Mouse (Mus musculus) hindbrain, embryonic 11.5 days (tissue): ENCODE measurements at regions not wholly inside any gene's neighbourhood (a gene's known extent, or its start where the extent isn't known, plus 50 kb on each side); places are given as distances from the start of the nearest gene placed in this dataset.

Source experiments
- ATAC-seq: fragments of 200-750 bp; cut with Nextera tagmentation; 2 replicates; pipeline ENCODE4 v1.8.0; 2017; ENCODE audit warnings: mild to moderate bottlenecking, moderate TSS enrichment, moderate library complexity; ENCODE audit not compliant: low FRiP score
- DNase-seq: peaks from one replicate; pipeline ENCODE4 v3.0.0-alpha.2; 2015; ENCODE audit warnings: low spot score
- H3K27ac ChIP-seq: fragments of 300-500 bp; sonication (generic); 2 replicates; pipeline ENCODE4 v1.5.1; 2014; ENCODE audit warnings: mild to moderate bottlenecking, low read depth, low read length
- H3K27me3 ChIP-seq: fragments of 300-500 bp; sonication (generic); 2 replicates; pipeline ENCODE4 v1.6.1; 2014; ENCODE audit warnings: mild to moderate bottlenecking, low read length, moderate library complexity, mixed read lengths; ENCODE audit not compliant: control insufficient read depth, insufficient read depth
- H3K36me3 ChIP-seq: fragments of 300-500 bp; sonication (generic); 2 replicates; pipeline ENCODE4 v1.6.1; 2014; ENCODE audit warnings: mild to moderate bottlenecking, low read length, moderate library complexity, mixed read lengths; ENCODE audit not compliant: control insufficient read depth, insufficient read depth
- H3K4me1 ChIP-seq: fragments of 300-500 bp; sonication (generic); replicated peaks from 2 replicates; pipeline ENCODE4 v1.6.1; 2014; ENCODE audit warnings: low read length, mixed read lengths; ENCODE audit not compliant: control insufficient read depth, insufficient read depth
- H3K4me2 ChIP-seq: fragments of 300-500 bp; sonication (generic); replicated peaks from 2 replicates; pipeline ENCODE4 v1.6.1; 2014; ENCODE audit warnings: mild to moderate bottlenecking, low read depth, low read length
- H3K4me3 ChIP-seq: fragments of 300-500 bp; sonication (generic); 2 replicates; pipeline ENCODE4 v1.5.1; 2014; ENCODE audit warnings: low read depth, low read length
- H3K9ac ChIP-seq: fragments of 300-500 bp; sonication (generic); 2 replicates; pipeline ENCODE4 v1.6.1; 2014; ENCODE audit warnings: low read depth, low read length
- H3K9me3 ChIP-seq: fragments of 300-500 bp; sonication (generic); 2 replicates; pipeline ENCODE4 v1.6.1; 2016; ENCODE audit warnings: low read length; ENCODE audit not compliant: control insufficient read depth
- WGBS: fragments of 180-500 bp; shearing (Covaris S2); extraction: QIAGEN DNeasy Blood & Tissue Kit; methylation state at CpG from one replicate; pipeline ENCODE4 v1.1.7; 2014; 5-methylcytosine and 5-hydroxymethylcytosine counted together

DNA sequence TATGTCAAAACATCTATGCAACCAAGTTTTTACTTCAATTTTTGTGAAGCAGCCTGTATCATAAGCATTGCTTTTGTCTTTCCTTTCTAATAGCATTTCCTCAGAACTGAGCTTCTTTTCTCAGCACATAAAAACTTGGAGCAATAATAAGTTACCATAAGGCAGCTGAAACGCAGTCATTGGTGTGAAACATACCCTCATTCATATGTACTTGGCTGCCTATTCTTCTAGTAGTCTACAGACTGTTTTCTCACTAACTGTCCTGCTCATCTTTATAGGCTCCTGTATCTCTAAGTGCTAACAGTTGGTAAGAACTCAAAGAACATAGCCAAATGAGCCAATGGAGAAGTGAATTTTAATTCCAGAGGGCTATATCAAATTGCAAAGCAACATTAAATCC is 454.6 kb upstream of the Ptprd start:
- ATAC-seq, result no peak
- Histone ChIP-seq H3K4me3 (no peak overlapping the region), H3K27ac (no peak overlapping the region), H3K9me3 (no peaks in the 10 kb centered on the region), H3K36me3 (no peaks in the 10 kb centered on the region), H3K4me1 (no peaks in the 10 kb centered on the region), H3K9ac (no peak overlapping the region), H3K4me2 (no peak overlapping the region), H3K27me3 (no peaks in the 10 kb centered on the region)
- DNase-seq, result no peak
- WGBS, result 76% methylated on average over 1 of the region's 1 CpGs

DNA sequence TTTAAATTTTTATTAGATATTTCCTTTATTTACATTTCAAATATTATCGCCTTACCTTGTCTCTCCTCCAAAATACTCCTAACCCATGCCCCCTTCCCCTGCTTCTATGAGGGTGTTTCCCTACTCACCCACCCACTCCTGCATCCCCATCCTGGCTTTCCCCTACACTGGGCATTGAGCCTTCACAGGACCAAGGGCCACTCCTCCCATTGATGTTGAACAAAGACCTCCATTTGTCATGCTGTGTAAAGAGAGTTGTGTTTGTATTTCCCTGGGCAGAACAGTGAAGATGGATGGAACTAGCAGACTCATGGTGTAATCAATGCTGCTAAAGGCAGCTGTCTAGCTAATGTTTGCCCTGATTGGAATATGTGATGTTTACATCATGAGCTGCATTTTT is 431.0 kb upstream of the Ptprd start:
- no peak overlapping the region for H3K9ac ChIP-seq
- no peak overlapping the region for H3K4me3 ChIP-seq
- DNase-seq (peak; percentile 26), ATAC-seq (peak; percentile 86)
- no peak overlapping the region for H3K4me2 ChIP-seq
- no peaks in the 10 kb centered on the region for H3K27me3 ChIP-seq
- peaks cover 3% of the 10 kb centered on the region; the same call in 1 of the 2 replicates for H3K4me1 ChIP-seq
- no peaks in the 10 kb centered on the region for H3K9me3 ChIP-seq
- no peak overlapping the region for H3K27ac ChIP-seq
- 65% methylated on average over 1 of the region's 1 CpGs for WGBS
- no peaks in the 10 kb centered on the region for H3K36me3 ChIP-seq

DNA sequence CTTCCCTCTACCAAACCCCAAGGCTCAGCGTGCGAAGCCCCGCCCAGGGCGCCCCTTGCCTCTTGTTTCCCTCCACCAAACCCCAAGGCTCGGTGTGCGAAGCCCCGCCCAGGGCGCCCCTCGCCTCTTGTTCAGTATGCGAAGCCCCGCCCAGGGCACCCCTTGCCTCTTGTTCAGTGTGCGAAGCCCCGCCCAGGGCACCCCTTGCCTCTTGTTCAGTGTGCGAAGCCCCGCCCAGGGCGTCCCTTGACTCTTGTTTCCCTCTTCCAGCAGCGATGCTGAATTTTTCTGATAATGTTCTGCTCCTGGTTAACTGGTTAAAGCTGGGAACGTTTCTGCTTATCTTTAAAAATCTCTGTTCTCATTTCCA is 394.7 kb upstream of the Ptprd start:
- Histone ChIP-seq H3K4me1 (no peaks in the 10 kb centered on the region), H3K36me3 (no peaks in the 10 kb centered on the region), H3K4me3 (peak overlapping the region; percentile 13; the same call in 1 of the 2 replicates), H3K9me3 (no peaks in the 10 kb centered on the region), H3K9ac (no peak overlapping the region; the same call in 1 of the 2 replicates), H3K27ac (no peak overlapping the region), H3K4me2 (peak overlapping the region; percentile 46), H3K27me3 (no peaks in the 10 kb centered on the region)
- ATAC-seq (peak; percentile 89), DNase-seq (peak; percentile 34)
- WGBS, result 13% methylated on average over 18 of the region's 18 CpGs

DNA sequence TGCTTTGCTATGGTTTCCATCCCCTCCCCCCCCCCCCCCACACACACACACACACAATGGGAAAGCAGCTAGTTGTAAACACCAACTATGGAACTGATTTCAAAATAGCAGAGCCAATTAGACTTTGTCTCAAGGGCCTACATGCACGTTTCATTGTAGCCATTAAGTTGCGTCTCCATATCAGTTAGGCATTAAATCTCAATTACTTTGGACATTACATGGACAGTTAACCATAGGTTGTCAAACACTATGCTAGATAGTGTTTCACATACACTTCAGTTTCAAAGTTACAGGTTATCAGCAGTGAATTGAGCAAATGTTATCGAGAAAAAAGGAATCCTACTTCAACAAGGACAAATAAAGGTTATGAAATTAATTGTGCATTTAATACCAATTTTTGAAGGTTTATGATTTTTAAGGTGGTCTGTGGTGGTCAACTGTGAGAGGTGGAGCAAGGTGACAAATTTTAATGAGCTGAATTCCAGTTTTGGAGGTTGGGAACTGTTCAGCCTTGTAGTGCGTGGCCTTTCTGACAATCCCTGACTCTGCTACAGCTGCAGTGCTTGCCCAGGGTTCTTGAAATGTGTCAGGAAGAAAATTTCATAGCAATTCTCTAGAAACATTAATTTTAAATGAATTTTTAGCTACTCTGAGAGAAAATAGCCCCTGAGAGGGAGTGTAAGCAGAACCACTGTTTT is 394.2 kb upstream of the Ptprd start:
- no peaks in the 10 kb centered on the region for H3K9me3 ChIP-seq
- H3K4me2 ChIP-seq, result peak overlapping the region; percentile 46
- DNase-seq, result no peak
- peak overlapping the region; percentile 13; the same call in 1 of the 2 replicates for H3K4me3 ChIP-seq
- H3K9ac ChIP-seq, result no peak overlapping the region; the same call in 1 of the 2 replicates
- no peaks in the 10 kb centered on the region for H3K36me3 ChIP-seq
- no peaks in the 10 kb centered on the region for H3K4me1 ChIP-seq
- WGBS, result 87% methylated on average over 4 of the region's 4 CpGs
- peak; percentile 41 for ATAC-seq
- H3K27me3 ChIP-seq, result no peaks in the 10 kb centered on the region
- no peak overlapping the region for H3K27ac ChIP-seq

DNA sequence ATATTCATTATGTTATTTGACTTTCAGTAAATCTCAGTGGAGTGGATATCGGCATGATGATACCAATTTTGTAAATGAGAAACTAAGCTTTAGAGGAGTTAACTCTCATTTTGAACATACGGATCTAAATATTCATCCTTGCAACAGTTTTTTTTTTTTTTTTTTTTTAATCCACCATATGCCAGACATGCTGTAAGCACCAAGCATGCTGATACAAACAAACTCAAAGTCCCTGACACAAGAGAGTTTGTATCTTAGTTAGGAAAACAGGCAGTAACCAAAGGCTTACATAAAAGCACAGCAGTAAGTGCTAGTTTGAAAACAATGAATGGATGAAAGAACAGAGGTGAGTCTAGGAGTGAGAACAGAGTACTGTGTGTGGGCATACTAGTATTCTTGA is 369.8 kb upstream of the Ptprd start:
- Histone ChIP-seq H3K36me3 (no peaks in the 10 kb centered on the region), H3K4me2 (no peak overlapping the region), H3K4me1 (no peaks in the 10 kb centered on the region), H3K9me3 (no peaks in the 10 kb centered on the region), H3K27ac (no peak overlapping the region), H3K9ac (no peak overlapping the region), H3K27me3 (no peaks in the 10 kb centered on the region), H3K4me3 (no peak overlapping the region)
- ATAC-seq, result no peak
- WGBS, result 97% methylated on average over 2 of the region's 2 CpGs
- no peak for DNase-seq

DNA sequence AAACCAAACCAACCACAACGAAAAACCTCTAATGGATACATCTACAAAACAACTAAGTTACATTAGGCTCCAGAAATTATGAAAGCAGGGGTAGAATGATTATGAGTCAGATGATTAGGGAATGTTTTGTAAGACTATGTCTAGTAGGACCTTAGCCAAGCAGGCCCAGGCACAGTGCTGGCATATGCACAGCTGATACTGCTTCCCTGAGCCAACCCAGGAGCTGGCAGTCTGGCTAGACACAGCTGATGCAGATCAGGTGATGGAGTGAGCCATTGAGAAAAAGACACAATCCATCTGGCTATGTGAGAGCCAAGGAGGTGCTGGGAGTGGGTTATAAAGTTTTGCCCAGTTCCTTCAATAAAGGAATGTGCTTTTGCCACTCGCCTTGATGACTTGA is 353.6 kb upstream of the Ptprd start:
- ATAC-seq (no peak), DNase-seq (no peak)
- Histone ChIP-seq H3K4me3 (no peak overlapping the region), H3K27ac (no peak overlapping the region), H3K4me2 (no peak overlapping the region), H3K9ac (no peak overlapping the region), H3K36me3 (no peaks in the 10 kb centered on the region), H3K4me1 (no peaks in the 10 kb centered on the region), H3K27me3 (no peaks in the 10 kb centered on the region), H3K9me3 (no peaks in the 10 kb centered on the region)
- WGBS, result 88% methylated on average over 2 of the region's 2 CpGs
